Mouse (Mus musculus): Measurements from ENCODE around the gene Lyplal1. TPM values are rescaled to one million over a fixed set of nuclear protein-coding genes. Genes with fewer than 3 reads are reported as not detected.

Gene Lyplal1
- total and polyA plus RNA-seq, 3 experiments: not detected

DNA sequence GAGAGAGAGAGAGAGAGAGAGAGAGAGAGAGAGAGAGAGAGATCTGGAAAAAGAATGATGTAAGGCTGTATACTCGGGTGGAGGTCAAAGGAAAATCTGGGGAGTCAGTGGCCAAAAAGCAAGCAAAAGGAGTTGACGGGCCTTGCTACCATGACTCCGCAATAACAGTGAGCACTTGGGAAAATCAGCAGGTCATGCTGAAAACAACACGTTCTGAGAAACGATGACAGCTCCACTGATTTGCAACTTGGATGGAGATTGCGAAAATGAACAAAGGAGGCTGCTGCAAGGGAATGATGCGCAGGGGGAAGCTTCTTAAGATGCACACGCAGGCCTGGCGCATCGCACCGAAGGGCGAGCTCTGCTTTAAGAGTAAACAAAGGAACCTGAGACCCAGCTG is 46.1 kb upstream of the Lyplal1 start:
- H3K27me3 ChIP-seq (replicated peaks): no peaks in the 10 kb centered on the region
- H3K4me3 ChIP-seq (replicated peaks in 1 of 3; ENCODE audit: low read depth in 2 of 3, low read length in 2 of 3, poor library complexity in 1 of 3): no peak overlapping the region
- DNase-seq (ENCODE audit: extremely low read depth): no peak
- no peaks in the 10 kb centered on the region for H3K4me1 ChIP-seq (ENCODE audit: control insufficient read depth in 1 of 2, insufficient read depth in 2 of 2)
- dilution Hi-C loops (cut with MboI; ENCODE audit: extremely low pct_ligation_motif_present, extremely low pct_unique_long_range_greater_than_20kb, low sequenced_read_pairs) (no loop called here), in situ Hi-C loops (cut with MboI; ENCODE audit: low pct_ligation_motif_present, low pct_unique_long_range_greater_than_20kb, low sequenced_read_pairs) (no loop called here)
- no peak for TF ChIP-seq KAT2A (IDR thresholded peaks at IDR 0.05; ENCODE audit: insufficient replicate concordance, low read length)
- no peak for TF ChIP-seq JUN (IDR thresholded peaks at IDR 0.05; ENCODE audit: insufficient read depth, low read depth, low read length)
- no peak for TF ChIP-seq TBP (conservative IDR thresholded peaks at IDR 0.05; ENCODE audit: low read depth, low read length)
- no peak for TF ChIP-seq POLR2A (IDR thresholded peaks at IDR 0.05; ENCODE audit: low read depth, low read length)
- TF ChIP-seq TCF12 (IDR thresholded peaks at IDR 0.05; ENCODE audit: low read depth, low read length): no peak
- no peak for TF ChIP-seq SIN3A (IDR thresholded peaks at IDR 0.05; ENCODE audit: low read length)
- TF ChIP-seq USF2 (conservative IDR thresholded peaks at IDR 0.05; ENCODE audit: low read depth, low read length): no peak
- no peak for TF ChIP-seq RAD21 (IDR thresholded peaks at IDR 0.05; ENCODE audit: low read depth, low read length)
- no peak for TF ChIP-seq ZC3H11A (IDR thresholded peaks at IDR 0.05; ENCODE audit: low read depth, low read length)
- TF ChIP-seq ELF1 (IDR thresholded peaks at IDR 0.05; ENCODE audit: low read depth, low read length): no peak
- no peak for TF ChIP-seq MAFK (IDR thresholded peaks at IDR 0.05; ENCODE audit: insufficient replicate concordance, low read length)
- no peak for TF ChIP-seq UBTF (IDR thresholded peaks at IDR 0.05; ENCODE audit: low read depth, low read length)
- TF ChIP-seq POLR2AphosphoS2 (IDR thresholded peaks at IDR 0.05; ENCODE audit: low read depth, low read length): no peak
- TF ChIP-seq ZMIZ1 (IDR thresholded peaks at IDR 0.05; ENCODE audit: low read depth, low read length): no peak
- no peak for TF ChIP-seq PAX5 (IDR thresholded peaks at IDR 0.05; ENCODE audit: low read length)
- no peak for TF ChIP-seq BHLHE40 (IDR thresholded peaks at IDR 0.05; ENCODE audit: low read depth, low read length)
- TF ChIP-seq CHD1 (IDR thresholded peaks at IDR 0.05; ENCODE audit: low read depth, low read length): no peak
- no peak for TF ChIP-seq HCFC1 (IDR thresholded peaks at IDR 0.05; ENCODE audit: low read depth, low read length)
- H3K9ac ChIP-seq (ENCODE audit: insufficient read depth, low read depth): no peak overlapping the region
- H3K4me2 ChIP-seq (ENCODE audit: insufficient read depth, low read depth, poor library complexity, severe bottlenecking): no peak overlapping the region
- H3K27ac ChIP-seq (ENCODE audit: insufficient read depth, low read depth): no peak overlapping the region
- no peaks in the 10 kb centered on the region for H3K79me2 ChIP-seq (replicated peaks; ENCODE audit: control insufficient read depth, extremely low read depth, insufficient read depth, poor library complexity, severe bottlenecking)
- no peaks in the 10 kb centered on the region for H3K36me3 ChIP-seq (replicated peaks in 1 of 2; ENCODE audit: control insufficient read depth in 1 of 2, insufficient read depth in 1 of 2, low read length in 1 of 2)
- H3K9me3 ChIP-seq (replicated peaks; ENCODE audit: low read length): peaks cover 63% of the 10 kb centered on the region

DNA sequence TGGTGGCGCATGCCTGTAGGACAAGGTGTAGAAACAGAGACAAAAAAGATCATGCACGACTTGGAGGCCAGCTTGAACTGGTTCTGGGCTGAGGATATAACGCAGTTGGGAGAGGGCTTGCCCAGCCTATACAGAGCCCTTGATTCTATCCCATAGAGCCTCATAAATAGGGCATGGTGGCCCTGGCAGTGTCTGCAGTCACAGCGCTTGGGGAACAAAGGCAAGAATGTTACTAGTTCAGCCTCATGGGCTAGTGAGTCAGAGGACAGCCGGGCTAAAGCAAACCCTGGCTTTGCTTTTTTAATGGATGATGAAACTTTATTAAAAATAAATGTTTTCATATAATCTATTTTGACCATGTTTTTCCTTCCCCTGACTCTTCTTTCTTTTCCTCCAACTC is 33.3 kb upstream of the Lyplal1 start:
- Histone ChIP-seq H3K9ac (ENCODE audit: insufficient read depth, low read depth) (no peak overlapping the region), H3K27ac (ENCODE audit: insufficient read depth, low read depth) (no peak overlapping the region), H3K4me3 (replicated peaks in 1 of 3; ENCODE audit: low read depth in 2 of 3, low read length in 2 of 3, poor library complexity in 1 of 3) (no peak overlapping the region), H3K9me3 (replicated peaks; ENCODE audit: low read length) (peaks cover 42% of the 10 kb centered on the region), H3K79me2 (replicated peaks; ENCODE audit: control insufficient read depth, extremely low read depth, insufficient read depth, poor library complexity, severe bottlenecking) (no peaks in the 10 kb centered on the region), H3K27me3 (replicated peaks) (no peaks in the 10 kb centered on the region), H3K4me2 (ENCODE audit: insufficient read depth, low read depth, poor library complexity, severe bottlenecking) (no peak overlapping the region), H3K4me1 (ENCODE audit: control insufficient read depth in 1 of 2, insufficient read depth in 2 of 2) (no peaks in the 10 kb centered on the region), H3K36me3 (replicated peaks in 1 of 2; ENCODE audit: control insufficient read depth in 1 of 2, insufficient read depth in 1 of 2, low read length in 1 of 2) (no peaks in the 10 kb centered on the region)
- no peak for DNase-seq (ENCODE audit: extremely low read depth)
- in situ Hi-C loops (cut with MboI; ENCODE audit: low pct_ligation_motif_present, low pct_unique_long_range_greater_than_20kb, low sequenced_read_pairs) (no loop called here), dilution Hi-C loops (cut with MboI; ENCODE audit: extremely low pct_ligation_motif_present, extremely low pct_unique_long_range_greater_than_20kb, low sequenced_read_pairs) (no loop called here)
- no peak for TF ChIP-seq MEF2A (IDR thresholded peaks at IDR 0.05; ENCODE audit: borderline replicate concordance, low read depth, low read length)
- no peak for TF ChIP-seq E2F4 (IDR thresholded peaks at IDR 0.05; ENCODE audit: insufficient replicate concordance, low read depth, low read length)
